Mouse (Mus musculus): ENCODE measurements around the gene Heyl. TPM values are rescaled to one million over a fixed set of nuclear protein-coding genes. Genes with fewer than 3 reads are reported as not detected.

The Heyl gene
- polyA plus RNA-seq, 1 experiment = not detected

GRCm38 (mm10) chr4:123213975-123214374 is 19.4 kb upstream of the Heyl start:
- Histone ChIP-seq H3K27ac (ENCODE audit: insufficient read depth, low read length) (no peak overlapping the region), H3K9ac (ENCODE audit: low read depth, poor library complexity, severe bottlenecking) (no peak overlapping the region), H3K27me3 (ENCODE audit: control insufficient read depth, insufficient read depth, low read length, poor library complexity, severe bottlenecking) (no peaks in the 10 kb centered on the region), H3K4me1 (ENCODE audit: control insufficient read depth, insufficient read depth, low read length) (no peaks in the 10 kb centered on the region), H3K4me3 (ENCODE audit: low read depth, low read length) (no peak overlapping the region), H3K36me3 (ENCODE audit: control insufficient read depth, insufficient read depth, low read length, poor library complexity, severe bottlenecking) (no peaks in the 10 kb centered on the region), H3K9me3 (replicated peaks; ENCODE audit: control insufficient read depth, insufficient read depth, low read length, poor library complexity, severe bottlenecking) (no peaks in the 10 kb centered on the region)
- TF ChIP-seq POLR2A (IDR thresholded peaks at IDR 0.05; ENCODE audit: insufficient read depth, low read length) (no peak), EP300 (IDR thresholded peaks at IDR 0.05; ENCODE audit: insufficient read depth, low read depth, low read length) (no peak), CTCF (IDR thresholded peaks at IDR 0.05; ENCODE audit: low read depth, low read length) (no peak)

DNA sequence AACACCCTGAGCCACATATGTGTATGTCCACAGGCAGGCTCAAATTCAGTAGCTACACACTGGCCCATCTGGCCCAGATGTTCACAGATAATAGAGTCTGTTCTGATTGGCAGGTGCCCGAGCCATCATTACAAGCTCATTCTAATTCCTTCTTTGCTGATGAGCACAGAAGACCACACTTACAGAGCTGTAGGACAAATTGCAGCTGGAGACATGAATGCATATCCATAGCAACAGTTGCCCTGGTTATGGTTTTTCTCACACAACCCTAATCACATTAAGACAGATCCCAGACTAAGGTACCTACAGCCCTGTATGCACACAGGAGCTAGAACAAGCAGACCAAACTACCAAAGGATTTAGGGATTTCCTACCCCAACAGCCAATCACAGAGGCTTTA is 18.0 kb upstream of the Heyl start:
- H3K36me3 ChIP-seq (ENCODE audit: control insufficient read depth, insufficient read depth, low read length, poor library complexity, severe bottlenecking) = no peaks in the 10 kb centered on the region
- no peaks in the 10 kb centered on the region for H3K27me3 ChIP-seq (ENCODE audit: control insufficient read depth, insufficient read depth, low read length, poor library complexity, severe bottlenecking)
- TF ChIP-seq EP300 (IDR thresholded peaks at IDR 0.05; ENCODE audit: insufficient read depth, low read depth, low read length) (no peak), CTCF (IDR thresholded peaks at IDR 0.05; ENCODE audit: low read depth, low read length) (no peak), POLR2A (IDR thresholded peaks at IDR 0.05; ENCODE audit: insufficient read depth, low read length) (no peak)
- H3K4me3 ChIP-seq (ENCODE audit: low read depth, low read length) = no peak overlapping the region
- H3K9ac ChIP-seq (ENCODE audit: low read depth, poor library complexity, severe bottlenecking) = no peak overlapping the region
- H3K27ac ChIP-seq (ENCODE audit: insufficient read depth, low read length) = no peak overlapping the region
- H3K4me1 ChIP-seq (ENCODE audit: control insufficient read depth, insufficient read depth, low read length) = no peaks in the 10 kb centered on the region
- no peaks in the 10 kb centered on the region for H3K9me3 ChIP-seq (replicated peaks; ENCODE audit: control insufficient read depth, insufficient read depth, low read length, poor library complexity, severe bottlenecking)

DNA sequence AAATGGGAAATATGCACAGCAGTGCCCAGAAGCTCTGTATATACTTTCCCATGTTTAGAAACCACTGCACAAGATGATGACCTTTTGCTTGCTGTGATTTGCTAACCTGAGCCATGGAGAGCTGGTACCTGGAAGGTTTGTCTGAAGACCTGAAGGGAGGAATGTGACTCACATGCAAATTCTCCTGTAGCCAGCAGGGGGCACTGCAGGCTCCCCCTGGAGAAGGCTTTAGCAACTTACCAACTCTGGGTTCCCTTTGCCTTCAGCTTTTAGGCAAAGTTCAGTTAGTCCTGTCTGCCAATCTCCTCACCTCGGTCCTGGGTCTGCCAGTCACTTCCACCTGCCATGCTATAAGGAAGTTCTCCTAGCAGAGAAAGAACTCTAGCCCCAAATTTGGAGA is 16.6 kb upstream of the Heyl start:
- Histone ChIP-seq H3K36me3 (ENCODE audit: control insufficient read depth, insufficient read depth, low read length, poor library complexity, severe bottlenecking) (no peaks in the 10 kb centered on the region), H3K4me3 (ENCODE audit: low read depth, low read length) (no peak overlapping the region), H3K27ac (ENCODE audit: insufficient read depth, low read length) (no peak overlapping the region), H3K4me1 (ENCODE audit: control insufficient read depth, insufficient read depth, low read length) (no peaks in the 10 kb centered on the region), H3K9ac (ENCODE audit: low read depth, poor library complexity, severe bottlenecking) (no peak overlapping the region), H3K9me3 (replicated peaks; ENCODE audit: control insufficient read depth, insufficient read depth, low read length, poor library complexity, severe bottlenecking) (no peaks in the 10 kb centered on the region), H3K27me3 (ENCODE audit: control insufficient read depth, insufficient read depth, low read length, poor library complexity, severe bottlenecking) (no peaks in the 10 kb centered on the region)
- TF ChIP-seq EP300 (IDR thresholded peaks at IDR 0.05; ENCODE audit: insufficient read depth, low read depth, low read length) (no peak), POLR2A (IDR thresholded peaks at IDR 0.05; ENCODE audit: insufficient read depth, low read length) (no peak), CTCF (IDR thresholded peaks at IDR 0.05; ENCODE audit: low read depth, low read length) (peak; percentile 90)

DNA sequence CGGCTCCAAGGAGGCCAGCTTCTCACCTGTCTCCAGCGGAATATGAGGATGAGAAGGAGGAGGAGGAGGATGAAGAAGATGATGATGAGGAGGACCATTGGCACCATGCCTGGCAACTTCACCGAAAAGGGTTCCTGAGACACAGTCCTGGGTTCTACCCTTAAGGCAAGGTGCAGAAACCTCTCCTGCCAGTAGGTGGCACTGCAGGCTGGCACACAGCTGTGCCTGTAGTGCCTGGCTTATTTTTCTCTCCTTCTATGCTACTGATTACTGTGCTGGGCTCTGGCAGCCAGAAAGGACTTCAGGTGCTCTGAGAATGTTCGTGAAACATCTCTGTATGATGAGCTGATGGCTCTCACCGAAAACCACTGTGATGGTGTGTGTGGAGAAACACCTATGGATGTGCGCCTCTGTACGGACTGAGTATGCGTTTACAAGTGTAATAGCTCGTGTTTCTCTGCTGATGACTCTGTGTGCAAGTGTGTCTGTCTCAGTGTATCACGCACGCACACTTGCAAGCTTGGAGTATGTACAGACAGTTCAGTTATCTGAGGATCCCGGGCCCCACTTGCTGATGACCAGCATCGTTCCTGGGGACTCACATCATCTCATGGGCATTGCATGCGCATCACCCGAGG is 13.5 kb upstream of the Heyl start:
- Histone ChIP-seq H3K9me3 (replicated peaks; ENCODE audit: control insufficient read depth, insufficient read depth, low read length, poor library complexity, severe bottlenecking) (no peaks in the 10 kb centered on the region), H3K36me3 (ENCODE audit: control insufficient read depth, insufficient read depth, low read length, poor library complexity, severe bottlenecking) (no peaks in the 10 kb centered on the region), H3K9ac (ENCODE audit: low read depth, poor library complexity, severe bottlenecking) (no peak overlapping the region), H3K27ac (ENCODE audit: insufficient read depth, low read length) (no peak overlapping the region), H3K4me1 (ENCODE audit: control insufficient read depth, insufficient read depth, low read length) (no peaks in the 10 kb centered on the region), H3K27me3 (ENCODE audit: control insufficient read depth, insufficient read depth, low read length, poor library complexity, severe bottlenecking) (no peaks in the 10 kb centered on the region), H3K4me3 (ENCODE audit: low read depth, low read length) (no peak overlapping the region)
- TF ChIP-seq POLR2A (IDR thresholded peaks at IDR 0.05; ENCODE audit: insufficient read depth, low read length) = no peak
- TF ChIP-seq EP300 (IDR thresholded peaks at IDR 0.05; ENCODE audit: insufficient read depth, low read depth, low read length) = no peak
- TF ChIP-seq CTCF (IDR thresholded peaks at IDR 0.05; ENCODE audit: low read depth, low read length) = peak; percentile 99

DNA sequence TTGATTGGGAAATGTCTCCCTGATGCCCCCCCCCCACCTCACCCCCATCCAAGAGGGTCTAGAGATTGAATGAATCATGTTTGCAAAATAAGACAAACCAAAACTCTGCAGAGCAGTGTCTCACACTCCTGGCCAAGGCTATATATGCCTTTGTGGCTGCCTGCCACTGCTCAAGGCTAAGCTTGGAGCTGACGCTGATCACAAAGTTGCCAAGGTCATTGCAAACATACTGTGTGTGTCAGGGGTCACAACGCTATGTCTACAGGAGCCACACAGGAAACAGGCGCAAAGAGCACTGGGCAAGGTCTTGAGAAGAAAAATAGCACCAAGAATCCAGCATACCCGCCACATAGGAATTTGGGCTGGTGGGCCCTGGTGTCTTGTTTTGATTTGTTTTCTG is 12.7 kb upstream of the Heyl start:
- H3K36me3 ChIP-seq (ENCODE audit: control insufficient read depth, insufficient read depth, low read length, poor library complexity, severe bottlenecking) = no peaks in the 10 kb centered on the region
- H3K9me3 ChIP-seq (replicated peaks; ENCODE audit: control insufficient read depth, insufficient read depth, low read length, poor library complexity, severe bottlenecking) = no peaks in the 10 kb centered on the region
- no peaks in the 10 kb centered on the region for H3K4me1 ChIP-seq (ENCODE audit: control insufficient read depth, insufficient read depth, low read length)
- H3K27me3 ChIP-seq (ENCODE audit: control insufficient read depth, insufficient read depth, low read length, poor library complexity, severe bottlenecking) = no peaks in the 10 kb centered on the region
- H3K27ac ChIP-seq (ENCODE audit: insufficient read depth, low read length) = no peak overlapping the region
- no peak overlapping the region for H3K4me3 ChIP-seq (ENCODE audit: low read depth, low read length)
- TF ChIP-seq CTCF (IDR thresholded peaks at IDR 0.05; ENCODE audit: low read depth, low read length) = no peak
- TF ChIP-seq POLR2A (IDR thresholded peaks at IDR 0.05; ENCODE audit: insufficient read depth, low read length) = no peak
- TF ChIP-seq EP300 (IDR thresholded peaks at IDR 0.05; ENCODE audit: insufficient read depth, low read depth, low read length) = no peak
- H3K9ac ChIP-seq (ENCODE audit: low read depth, poor library complexity, severe bottlenecking) = no peak overlapping the region

GRCm38 (mm10) chr4:123223309-123223708 is 10.0 kb upstream of the Heyl start:
- H3K9ac ChIP-seq (ENCODE audit: low read depth, poor library complexity, severe bottlenecking) = no peak overlapping the region
- no peaks in the 10 kb centered on the region for H3K4me1 ChIP-seq (ENCODE audit: control insufficient read depth, insufficient read depth, low read length)
- no peaks in the 10 kb centered on the region for H3K27me3 ChIP-seq (ENCODE audit: control insufficient read depth, insufficient read depth, low read length, poor library complexity, severe bottlenecking)
- H3K9me3 ChIP-seq (replicated peaks; ENCODE audit: control insufficient read depth, insufficient read depth, low read length, poor library complexity, severe bottlenecking) = no peaks in the 10 kb centered on the region
- peak; percentile 30 for TF ChIP-seq CTCF (IDR thresholded peaks at IDR 0.05; ENCODE audit: low read depth, low read length)
- no peak for TF ChIP-seq POLR2A (IDR thresholded peaks at IDR 0.05; ENCODE audit: insufficient read depth, low read length)
- no peak overlapping the region for H3K27ac ChIP-seq (ENCODE audit: insufficient read depth, low read length)
- H3K36me3 ChIP-seq (ENCODE audit: control insufficient read depth, insufficient read depth, low read length, poor library complexity, severe bottlenecking) = no peaks in the 10 kb centered on the region
- no peak overlapping the region for H3K4me3 ChIP-seq (ENCODE audit: low read depth, low read length)
